Comparison of ENCODE assay signal across 8 mouse cellular contexts in the genomic region with DNA sequence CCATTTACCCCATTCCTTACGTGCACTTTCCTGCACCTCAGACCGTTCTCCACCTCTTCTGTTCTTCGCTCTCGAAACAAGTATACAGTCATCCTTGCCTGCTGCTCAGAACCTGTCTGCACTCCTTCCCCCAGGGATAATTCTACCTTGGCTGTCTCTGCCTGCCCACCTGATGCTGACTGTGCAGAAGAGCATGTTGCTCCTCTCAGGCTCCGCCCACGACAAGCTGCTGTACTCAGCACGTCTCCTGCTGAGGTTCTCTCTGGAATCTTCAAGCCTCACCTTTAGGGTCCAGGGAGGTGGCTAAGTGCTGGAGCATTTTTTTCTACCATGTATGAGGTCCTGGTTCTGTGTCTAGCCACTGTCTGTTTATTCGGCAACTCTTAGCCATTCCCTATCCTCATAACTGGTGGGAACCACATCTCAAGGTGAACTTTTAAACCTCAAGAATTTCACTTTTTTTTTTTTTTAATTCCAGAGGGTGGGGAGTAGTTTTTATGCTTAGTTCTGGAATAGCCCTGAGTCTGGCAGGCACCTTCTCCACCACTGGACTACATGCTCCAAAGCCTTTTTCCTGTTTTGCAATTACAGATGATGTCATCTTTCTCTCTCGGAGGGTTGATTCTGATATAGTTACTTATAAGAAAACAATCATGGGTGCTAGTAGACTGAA.
DNase-seq lines count a peak whose midpoint lies in the region; ATAC-seq and TF ChIP-seq lines count a peak whose summit lies in the region.

No protein-coding gene starts in this region.

- no peak for TF ChIP-seq POLR2A in spleen, adult 2 months (IDR thresholded peaks at IDR 0.05; ENCODE audit: low read depth, low read length)

- no peak for TF ChIP-seq CTCF in spleen, adult 2 months (IDR thresholded peaks at IDR 0.05; ENCODE audit: extremely low read depth, insufficient read depth, insufficient read length, insufficient replicate concordance)

- H3K9me3 ChIP-seq in erythroblast, embryonic 14.5 days (ENCODE audit: control insufficient read depth, low read length) = no peaks in the 10 kb centered on the region

- H3K36me3 ChIP-seq in erythroblast, embryonic 14.5 days (ENCODE audit: control insufficient read depth) = no peaks in the 10 kb centered on the region; the same call in 1 of the 2 replicates
- H3K36me3 ChIP-seq in spleen, adult 2 months (ENCODE audit: control insufficient read depth, insufficient read depth, low read length) = no peaks in the 10 kb centered on the region

- no peaks in the 10 kb centered on the region for H3K4me1 ChIP-seq in erythroblast, embryonic 14.5 days (ENCODE audit: control insufficient read depth)
- no peaks in the 10 kb centered on the region for H3K4me1 ChIP-seq in spleen, adult 2 months (ENCODE audit: control insufficient read depth, insufficient read depth, insufficient read length)

- H3K27ac ChIP-seq in spleen, adult 2 months (ENCODE audit: insufficient read depth, low read length) = no peak overlapping the region

- no peaks in the 10 kb centered on the region for H3K27me3 ChIP-seq in erythroblast, embryonic 14.5 days (ENCODE audit: control insufficient read depth)
- no peaks in the 10 kb centered on the region for H3K27me3 ChIP-seq in spleen, adult 2 months (ENCODE audit: control insufficient read depth, insufficient read depth, low read length)

- no peak for ATAC-seq in erythroblast, adult 5-6 weeks (replicated peaks; ENCODE audit: low FRiP score, poor library complexity, severe bottlenecking)

- no peak for DNase-seq in spleen, adult 2 months (ENCODE audit: low read depth in 1 of 2, low spot score in 2 of 2)
- DNase-seq in spleen, postnatal 10 days (ENCODE audit: low spot score in 2 of 2) = no peak
- peak; percentile 82 for DNase-seq in kidney, postnatal 36 days
- peak; percentile 85 for DNase-seq in skeletal muscle tissue, adult 2 months (ENCODE audit: low read depth, low spot score)
- DNase-seq in ovary, postnatal 14 days (ENCODE audit: low spot score) = no peak
- no peak for DNase-seq in cerebellum, adult 8-10 months

- WGBS in spleen, adult 2 months = 76% methylated on average over 9 of the region's 9 CpGs

- H3K4me3 ChIP-seq in erythroblast, embryonic 14.5 days (replicated peaks) = peak overlapping the region; percentile 20
- peak overlapping the region; percentile 59 for H3K4me3 ChIP-seq in spleen, adult 2 months (ENCODE audit: extremely low read depth, insufficient read depth, insufficient read length)

Comparison
In these comparisons a context has a peak if more than half of its experiments do, and no peak if none do; other contexts are left out.
1. DNase-seq: peak in kidney, postnatal 36 days (2 of 2) and skeletal muscle tissue, adult 2 months (single experiment); none in spleen, adult 2 months (0 of 2), spleen, postnatal 10 days (0 of 2), ovary, postnatal 14 days (single experiment) and cerebellum, adult 8-10 months (single experiment).